Mouse (Mus musculus): ENCODE measurements around the gene Ccnb1ip1.
"Not testable (repeated sequence)": the region's sequence is repeated elsewhere in the genome, so short reads cannot be mapped to it uniquely, and the experiment has no call there.

Gene Ccnb1ip1

DNA sequence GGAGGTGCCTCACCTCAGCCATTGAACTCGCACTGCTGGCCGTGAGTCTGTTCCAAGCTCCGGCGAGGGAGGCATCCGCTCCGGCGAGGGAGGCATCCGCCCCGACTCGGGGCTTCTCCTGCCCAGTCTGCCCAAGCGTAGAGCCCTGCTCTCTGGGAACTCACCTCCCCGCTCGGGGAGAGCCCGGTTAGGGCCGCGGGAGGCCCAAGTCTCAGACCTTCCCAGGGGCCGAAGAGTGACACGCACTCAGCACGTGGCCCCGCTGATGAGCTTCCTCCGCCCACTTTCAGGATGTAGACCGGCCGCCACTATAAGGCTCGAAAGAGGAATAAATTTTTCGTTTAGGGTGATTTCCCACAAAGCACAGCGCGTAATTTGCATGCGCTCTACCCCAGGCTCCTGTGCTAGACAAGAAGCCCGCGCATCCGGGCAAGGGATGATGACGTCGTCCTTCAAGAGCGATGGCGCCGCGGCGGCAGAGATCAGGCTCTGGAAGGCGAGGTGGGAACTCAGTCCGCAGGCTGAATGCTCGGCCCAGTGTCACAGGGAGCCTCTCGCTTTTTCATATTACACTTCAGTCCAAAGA is at the start of gene Ccnb1ip1, which contains the start of gene Parp2:
Ccnb1ip1 (minus strand) TSS at position 246 of the 586 bp plus-strand sequence.
Parp2 (plus strand) TSS at position 355 of the 586 bp plus-strand sequence.
- peak; percentile 99 for DNase-seq (ENCODE audit: low read depth)

DNA sequence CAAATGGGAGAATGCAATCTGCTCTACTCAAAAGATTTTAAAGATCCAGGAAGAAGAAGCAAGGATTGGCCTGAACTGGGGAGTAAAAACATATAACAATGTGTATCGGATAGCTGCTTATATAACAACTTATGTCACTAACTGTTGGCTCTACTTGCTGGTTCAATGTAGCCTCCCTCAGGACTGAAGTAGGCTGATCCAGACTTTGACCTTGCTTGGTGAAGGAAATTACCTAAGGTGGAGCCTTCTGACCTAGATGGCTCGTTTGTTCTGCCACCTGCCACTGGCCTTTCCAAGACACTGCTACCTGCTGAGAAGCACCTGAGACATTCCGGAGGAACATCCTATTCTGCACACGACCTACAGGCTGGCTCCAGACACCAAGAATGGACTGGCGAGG is 48.3 kb upstream of the Ccnb1ip1 start:
- DNase-seq (ENCODE audit: low read depth): no peak

DNA sequence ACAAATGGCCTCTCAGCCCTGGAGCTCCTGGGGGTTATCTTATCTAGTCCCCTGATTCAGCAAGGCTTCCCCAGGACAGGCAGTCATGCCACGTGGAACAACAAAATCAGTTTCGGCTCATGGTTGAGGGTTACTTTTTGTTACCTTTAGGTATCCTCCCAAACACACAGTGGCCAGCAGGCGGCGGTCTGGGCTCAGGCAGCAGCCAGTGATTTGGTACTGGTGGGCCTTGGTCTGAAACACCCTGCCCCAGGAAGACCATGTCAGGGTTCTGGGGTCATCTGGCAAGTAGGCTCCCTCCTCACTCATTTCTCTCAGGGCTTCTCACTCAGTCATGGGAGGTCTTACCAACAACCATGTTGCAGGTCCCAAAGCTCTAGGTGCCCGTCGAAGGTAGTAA is 29.7 kb upstream of the Ccnb1ip1 start:
- DNase-seq (ENCODE audit: low read depth): no peak

DNA sequence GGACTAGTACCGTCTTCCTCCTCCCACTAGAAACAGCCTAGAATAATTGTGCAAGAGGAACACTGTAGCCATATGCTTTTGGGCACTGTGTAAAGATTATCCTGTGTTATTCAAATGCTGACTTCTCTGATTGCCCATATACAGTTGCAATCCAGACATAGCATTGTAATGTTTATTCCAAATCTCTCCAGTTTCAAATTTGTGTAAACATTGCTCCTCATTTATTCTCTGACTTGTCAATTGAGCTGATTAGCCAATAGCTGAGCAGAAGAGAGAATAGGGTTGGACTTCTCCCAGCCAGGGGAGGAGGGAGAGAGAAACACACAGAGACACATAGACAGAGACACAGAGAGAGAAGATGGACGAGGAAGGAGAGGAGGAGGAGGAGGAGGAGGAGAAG is 26.9 kb upstream of the Ccnb1ip1 start:
- no peak for DNase-seq (ENCODE audit: low read depth)

DNA sequence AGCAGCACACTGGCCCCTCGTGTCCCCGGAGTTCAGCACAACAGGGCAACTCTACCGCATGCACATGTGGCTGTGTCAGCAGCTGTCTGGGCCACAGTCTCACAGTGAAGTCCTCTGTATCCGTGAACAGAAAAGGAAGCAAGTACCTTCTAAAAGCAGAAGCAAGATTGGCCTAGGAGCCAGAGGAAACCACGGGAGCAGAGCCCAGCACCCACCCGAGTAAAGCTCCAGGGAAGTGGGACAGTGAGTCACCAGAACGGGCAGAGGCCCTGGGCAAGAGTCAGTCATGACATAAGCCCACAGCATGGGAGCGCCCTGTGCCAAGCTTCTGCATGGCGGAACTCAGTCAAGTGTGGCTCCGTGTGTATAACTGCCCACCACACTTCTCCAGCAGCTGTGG is 26.4 kb upstream of the Ccnb1ip1 start:
- DNase-seq (ENCODE audit: low read depth): no peak

DNA sequence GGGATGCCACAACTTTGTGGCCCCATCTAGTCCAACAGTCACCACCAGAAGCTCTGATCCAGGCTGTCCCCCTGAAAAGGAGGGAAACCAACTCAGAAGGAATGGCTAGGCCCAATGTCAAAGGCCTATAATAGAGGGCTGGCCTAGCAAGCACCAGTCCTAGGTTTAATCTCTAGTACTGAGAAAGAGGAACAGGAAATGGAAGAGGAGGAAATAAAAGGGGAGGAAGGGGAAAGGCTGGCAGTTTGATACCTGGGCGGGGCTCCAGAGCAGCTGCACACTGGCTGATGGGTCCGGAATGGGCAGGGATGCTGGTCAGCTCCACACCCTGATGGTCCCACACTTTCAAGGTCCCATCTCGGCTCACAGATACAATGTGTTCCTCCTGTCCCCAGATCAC is 22.3 kb upstream of the Ccnb1ip1 start:
- no peak for DNase-seq (ENCODE audit: low read depth)

DNA sequence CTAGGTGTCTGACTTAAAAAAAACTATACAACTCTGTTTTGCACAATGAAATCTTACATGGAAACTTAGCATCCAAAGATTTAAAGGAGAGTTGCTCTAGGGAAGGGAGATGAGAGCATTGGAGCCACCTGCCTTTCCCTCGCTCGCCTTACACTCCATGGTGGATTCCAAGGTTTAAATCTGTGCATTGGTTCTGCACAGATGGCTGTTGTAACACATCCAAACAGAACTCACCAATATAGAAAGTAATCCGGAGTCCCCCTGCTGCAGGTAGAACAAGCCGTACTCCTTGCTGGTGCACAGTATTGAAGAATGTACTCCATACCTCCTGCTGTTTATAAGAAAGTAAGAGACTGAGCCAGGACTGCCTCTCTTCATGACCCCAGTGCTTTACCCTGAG is 19.0 kb upstream of the Ccnb1ip1 start:
- no peak for DNase-seq (ENCODE audit: low read depth)

DNA sequence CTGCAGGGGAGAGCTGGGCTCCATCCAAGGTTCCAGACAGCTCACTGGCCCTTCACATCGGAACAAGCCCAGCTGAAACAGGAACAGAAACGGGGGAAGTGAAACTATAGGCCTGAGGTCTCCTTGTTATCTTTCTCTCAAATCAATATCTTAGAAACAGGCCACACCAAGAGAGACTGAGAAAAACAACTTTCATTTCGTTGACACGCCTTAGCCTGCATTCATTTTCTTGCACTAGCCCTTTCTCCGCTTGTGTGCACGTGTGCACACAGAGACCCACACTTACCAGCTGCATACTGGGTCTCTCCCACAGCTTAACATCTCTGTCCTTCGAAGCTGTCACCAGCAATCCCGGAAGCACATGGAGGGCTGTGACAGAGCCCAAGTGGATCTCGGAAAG is 16.7 kb upstream of the Ccnb1ip1 start:
- no peak for DNase-seq (ENCODE audit: low read depth)

DNA sequence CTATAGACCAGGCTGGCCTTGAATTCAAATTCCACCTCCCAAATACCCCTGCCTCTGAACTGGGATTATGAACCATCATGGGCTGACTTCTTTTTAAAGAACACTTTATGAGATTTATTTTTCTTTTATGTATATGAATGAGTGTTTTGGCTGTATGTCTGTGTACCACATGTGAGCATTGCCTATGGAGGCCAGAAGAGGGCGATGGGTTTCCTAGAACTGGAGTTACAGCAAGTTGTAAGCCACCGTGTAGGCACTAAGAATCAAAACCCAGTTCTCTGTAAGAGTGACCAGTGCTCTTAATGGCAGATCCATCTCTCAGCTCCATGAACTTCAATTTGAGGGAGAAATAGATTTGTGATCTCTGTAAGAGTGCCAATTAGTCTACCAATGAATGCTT is 15.7 kb upstream of the Ccnb1ip1 start:
- DNase-seq (ENCODE audit: low read depth): no peak

DNA sequence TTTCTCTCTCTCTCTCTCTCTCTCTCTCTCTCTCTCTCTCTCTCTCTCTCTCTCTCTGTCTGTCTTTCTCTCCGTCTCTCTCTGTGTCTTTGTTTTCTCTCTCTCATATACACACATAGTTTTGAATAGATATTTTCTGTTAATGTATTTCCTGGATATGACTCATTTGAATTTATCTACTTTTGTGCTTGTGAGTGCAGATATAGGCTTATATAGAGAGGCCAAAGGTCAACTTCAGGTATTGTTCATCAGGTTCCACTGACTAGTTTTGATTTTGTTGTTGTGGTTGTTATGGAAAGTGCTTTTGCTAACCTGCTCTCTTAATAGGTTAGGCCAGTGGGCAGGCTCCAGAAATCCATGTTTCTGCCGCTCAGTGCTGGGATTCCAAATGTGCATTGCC is 5.5 kb upstream of the Ccnb1ip1 start:
- no peak for DNase-seq (ENCODE audit: low read depth)

DNA sequence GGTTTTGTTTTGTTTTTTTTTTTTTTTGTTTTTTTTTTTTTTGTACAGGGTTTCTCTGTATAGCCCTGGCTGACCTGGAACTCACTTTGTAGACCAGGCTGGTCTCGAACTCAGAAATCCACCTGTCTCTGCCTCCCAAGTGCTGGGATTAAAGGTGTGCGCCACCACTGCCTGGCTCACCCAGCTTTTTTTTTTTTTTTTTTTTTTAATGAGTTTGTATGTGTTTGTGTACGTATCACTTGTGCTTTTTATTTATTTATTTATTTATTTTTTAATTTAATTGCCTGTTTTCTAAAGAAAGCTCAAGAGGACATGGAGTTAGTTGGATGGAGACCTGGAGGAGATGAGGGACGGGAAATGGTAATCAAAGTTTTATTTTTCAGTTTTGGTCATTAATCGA is 1.1 kb downstream of the Ccnb1ip1 start:
- not testable (repeated sequence) for DNase-seq (ENCODE audit: low read depth)

DNA sequence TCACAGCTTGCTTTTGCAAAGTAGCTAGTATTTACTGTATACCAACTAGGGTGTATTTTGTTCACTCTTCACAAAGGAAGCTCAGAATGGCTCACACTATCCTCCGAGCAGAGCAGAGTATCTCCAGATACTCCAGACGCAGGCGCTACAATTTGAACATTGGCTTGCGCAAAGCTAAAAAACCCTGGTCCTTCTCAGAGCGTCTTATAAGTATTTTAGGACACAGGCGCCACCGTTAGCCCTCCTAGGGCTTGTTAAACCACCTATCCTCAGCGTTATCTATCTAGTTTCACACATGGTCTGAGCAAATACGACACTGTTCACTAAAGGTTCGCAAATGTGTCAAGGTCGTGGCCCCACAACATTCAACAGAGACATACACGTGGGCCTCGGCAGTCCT is 2.8 kb downstream of the Ccnb1ip1 start:
- DNase-seq (ENCODE audit: low read depth): no peak

DNA sequence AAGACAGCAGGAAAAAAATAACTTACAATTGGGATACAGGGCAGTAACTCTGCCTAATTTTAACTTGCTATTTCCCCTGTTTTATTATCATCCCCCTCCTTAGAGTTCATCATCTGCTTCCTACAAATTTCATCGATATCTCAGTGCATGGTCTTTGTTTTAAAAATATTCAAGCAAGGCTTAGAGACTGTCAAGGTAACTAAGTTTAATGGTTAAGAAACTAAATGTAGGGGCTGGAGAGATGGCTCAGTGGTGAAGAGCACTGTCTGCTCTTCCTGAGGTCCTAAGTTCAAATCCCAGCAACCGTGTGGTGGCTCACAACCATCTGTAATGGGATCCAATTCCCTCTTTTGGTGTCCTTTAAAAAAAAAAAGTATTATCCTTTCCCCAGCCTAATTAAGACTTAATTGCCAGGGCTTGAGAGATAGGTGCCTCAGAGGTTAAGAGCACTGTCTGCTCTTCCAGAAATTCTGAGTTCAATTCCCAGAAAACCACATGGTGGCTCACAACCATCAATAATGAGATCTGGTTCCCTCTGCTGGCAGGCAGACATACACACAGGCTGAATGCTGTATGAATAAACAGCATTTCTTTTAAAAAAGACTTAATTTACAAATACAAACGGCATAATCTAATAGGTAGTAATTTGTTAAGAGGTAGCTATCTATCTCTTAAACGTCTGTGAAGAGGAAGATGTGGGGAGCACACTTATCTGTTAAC is 4.5 kb downstream of the Ccnb1ip1 start:
- DNase-seq (ENCODE audit: low read depth): no peak

DNA sequence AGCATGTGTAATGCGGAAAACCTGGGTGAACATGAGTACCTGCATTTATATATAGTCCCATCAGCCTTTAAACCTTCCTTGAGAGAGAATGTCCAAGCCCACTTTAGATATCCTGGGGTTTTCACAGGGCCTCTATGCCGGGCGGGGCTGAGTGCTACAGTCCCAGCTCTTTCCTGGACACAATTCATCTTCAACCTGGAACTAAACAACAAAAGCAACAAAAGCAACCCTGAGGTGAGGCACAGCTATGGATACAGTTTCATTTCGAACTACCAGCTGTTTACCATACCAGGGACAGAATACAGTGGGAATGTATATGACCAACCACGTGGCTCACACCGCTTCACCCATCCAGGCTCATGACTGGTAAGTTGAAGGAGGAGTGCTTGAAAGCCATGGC is 5.1 kb downstream of the Ccnb1ip1 start:
- no peak for DNase-seq (ENCODE audit: low read depth)

DNA sequence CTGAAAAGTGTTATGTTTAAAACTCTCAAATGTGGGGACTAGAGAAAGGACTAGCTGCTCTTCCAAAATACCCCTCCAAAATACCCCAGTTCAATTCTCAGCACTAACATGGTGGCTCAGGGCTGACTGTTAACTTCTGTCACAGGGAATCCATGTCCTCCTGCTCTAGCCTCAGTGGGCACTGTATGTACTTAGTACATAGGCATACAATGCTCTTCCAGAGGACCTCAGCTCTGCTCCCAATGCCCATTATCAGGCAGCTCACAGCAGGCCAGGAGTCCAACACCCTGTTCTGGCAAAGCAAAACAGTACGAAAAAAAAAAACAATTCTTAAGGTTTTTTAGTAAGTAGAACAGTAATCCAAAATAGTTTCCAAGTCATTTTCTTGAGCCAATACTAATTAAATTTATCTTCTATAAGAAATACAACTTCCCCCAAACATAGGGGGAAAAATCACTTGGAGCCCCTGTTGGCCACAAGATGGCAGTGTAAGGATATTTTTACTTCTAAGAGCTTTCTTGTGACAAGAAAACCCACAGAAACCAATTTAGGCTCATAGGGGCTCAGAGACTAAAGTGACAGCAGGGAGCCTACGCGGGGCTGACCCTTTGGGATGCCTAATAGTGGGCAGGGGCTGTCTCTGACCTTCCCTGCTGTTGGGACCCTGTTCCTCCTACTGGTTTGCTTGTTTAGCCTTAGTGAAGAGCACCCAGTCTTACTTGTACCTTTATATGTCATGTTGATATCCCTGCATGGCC is 7.9 kb downstream of the Ccnb1ip1 start:
- no peak for DNase-seq (ENCODE audit: low read depth)

DNA sequence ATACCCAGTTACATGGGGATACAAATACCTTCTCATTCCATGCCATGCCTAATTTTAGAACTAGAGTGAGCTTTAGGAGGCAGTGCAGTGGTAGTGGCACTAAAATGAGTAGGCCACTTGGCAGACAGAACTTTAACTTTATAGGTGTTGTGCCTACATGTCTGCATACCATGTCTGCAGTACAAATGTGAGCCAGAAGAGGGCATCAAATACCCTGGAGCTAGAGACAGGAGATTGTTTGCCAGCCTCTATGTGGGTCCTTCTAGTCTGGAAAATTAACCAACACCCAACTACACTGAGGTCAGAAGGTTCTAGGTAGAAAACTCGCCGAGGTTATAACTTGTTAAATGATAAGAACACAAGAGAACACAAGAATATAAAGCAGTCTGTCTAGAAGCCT is 9.0 kb downstream of the Ccnb1ip1 start:
- DNase-seq (ENCODE audit: low read depth): no peak

DNA sequence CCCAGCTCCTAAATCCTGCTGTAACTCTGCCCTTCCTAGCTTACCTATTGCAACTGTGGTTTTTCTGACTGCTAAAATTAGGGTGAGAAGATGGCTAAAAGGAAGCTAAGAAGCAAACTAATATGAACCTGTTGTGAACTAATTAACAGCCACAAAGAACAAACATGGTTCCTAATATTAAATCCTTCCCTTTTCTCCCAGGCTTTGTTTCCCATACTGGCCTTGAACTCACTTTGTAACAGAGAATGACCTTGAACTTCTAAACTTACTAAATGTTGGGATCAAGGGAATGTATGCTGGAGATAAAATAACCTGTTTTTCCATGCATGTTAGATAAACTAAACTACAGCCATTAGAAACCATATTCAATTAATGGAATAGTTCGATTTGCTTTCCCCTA is 11.1 kb downstream of the Ccnb1ip1 start:
- DNase-seq (ENCODE audit: low read depth): no peak

DNA sequence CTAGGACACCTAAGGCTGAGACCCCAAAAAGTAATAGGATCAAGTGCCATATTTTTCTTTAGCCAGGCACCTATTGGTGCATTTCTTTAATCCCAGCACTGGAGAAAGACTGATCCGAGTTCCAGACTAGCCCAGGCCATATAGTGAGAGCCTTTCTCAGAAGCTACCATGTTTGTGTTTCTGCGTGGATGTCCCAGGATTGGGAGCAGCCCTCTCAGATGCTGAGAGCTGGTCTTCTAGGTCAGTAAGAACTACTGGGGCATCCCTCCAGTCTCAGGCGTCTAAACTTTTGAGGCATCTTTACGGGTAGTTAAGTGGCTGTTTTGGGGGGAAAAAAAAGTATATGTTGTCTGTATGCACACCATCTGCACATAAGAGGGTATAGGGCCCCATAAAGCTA is 11.6 kb downstream of the Ccnb1ip1 start:
- DNase-seq (ENCODE audit: low read depth): no peak

DNA sequence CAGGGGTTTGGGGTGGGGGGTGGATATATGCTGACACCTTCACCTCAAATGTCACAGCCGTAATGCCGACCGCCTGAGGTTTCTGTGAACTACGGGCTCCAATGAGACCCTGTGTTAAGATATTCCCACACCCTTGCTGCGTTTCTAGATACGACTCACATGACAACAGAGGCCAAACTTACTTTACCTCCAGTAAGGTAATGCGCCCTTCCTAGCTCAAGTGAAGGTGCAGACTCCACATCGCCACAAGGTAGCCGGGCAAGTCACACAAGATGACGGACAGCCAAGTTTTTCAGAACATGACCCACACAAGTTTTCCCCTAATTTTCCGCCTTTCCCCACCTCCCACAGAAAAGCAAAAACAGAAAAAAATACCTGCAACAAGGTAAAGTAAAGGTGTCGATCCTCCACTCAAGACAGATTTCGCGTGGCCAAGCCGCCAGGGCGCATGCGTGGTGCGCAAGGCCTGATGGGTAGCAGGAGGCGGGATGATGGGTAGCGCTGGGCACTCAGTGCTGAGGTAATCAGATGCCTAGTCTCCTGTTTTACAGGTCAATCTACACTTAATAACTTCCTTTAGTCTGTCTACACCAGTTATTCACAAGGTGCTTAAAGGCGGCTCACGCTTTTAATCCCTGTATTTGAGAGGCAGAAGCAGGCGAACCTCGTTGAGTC is 12.1 kb downstream of the Ccnb1ip1 start:
- DNase-seq (ENCODE audit: low read depth): no peak

DNA sequence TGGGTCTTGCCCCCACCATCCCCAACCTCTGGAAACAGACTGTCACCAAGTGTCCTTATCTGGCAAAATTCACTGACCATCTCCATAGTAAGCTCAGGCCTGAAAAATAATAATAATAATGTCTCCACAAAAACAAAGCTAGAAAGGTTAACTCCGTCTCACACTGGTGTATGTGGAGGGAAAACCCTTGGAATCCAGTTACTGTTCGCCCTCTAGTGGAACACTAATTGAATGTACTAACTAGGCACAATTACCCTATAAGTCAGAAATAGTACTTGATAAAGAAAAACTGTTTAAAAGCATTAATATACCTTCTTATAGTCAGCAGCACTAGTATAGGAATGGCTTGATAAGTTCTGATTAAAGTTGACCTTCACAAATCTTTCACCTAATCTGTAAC is 19.4 kb downstream of the Ccnb1ip1 start:
- DNase-seq (ENCODE audit: low read depth): no peak

DNA sequence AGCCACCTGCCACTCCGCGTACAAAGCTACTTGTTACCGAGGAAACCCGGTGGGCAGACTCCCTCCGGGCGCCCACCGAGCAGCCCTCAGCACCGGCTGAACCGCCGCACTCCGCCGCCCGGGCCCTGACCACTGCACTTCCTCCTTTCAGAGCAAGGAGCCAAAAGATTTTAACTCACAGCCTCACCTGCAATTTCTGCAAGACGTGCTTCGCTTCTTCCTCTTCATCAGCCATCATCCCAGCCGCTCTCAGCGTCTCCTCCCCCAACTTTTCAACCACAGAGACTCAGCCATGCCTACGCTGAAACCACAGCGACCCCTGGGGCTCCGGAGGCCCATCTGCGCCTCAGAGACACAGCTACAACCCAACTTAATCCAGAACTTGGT is 22.3 kb downstream of the Ccnb1ip1 start, which contains the start of gene Ttc5:
Ttc5 (minus strand) TSS at position 269 of the 387 bp plus-strand sequence.
- peak; percentile 72 for DNase-seq (ENCODE audit: low read depth)

DNA sequence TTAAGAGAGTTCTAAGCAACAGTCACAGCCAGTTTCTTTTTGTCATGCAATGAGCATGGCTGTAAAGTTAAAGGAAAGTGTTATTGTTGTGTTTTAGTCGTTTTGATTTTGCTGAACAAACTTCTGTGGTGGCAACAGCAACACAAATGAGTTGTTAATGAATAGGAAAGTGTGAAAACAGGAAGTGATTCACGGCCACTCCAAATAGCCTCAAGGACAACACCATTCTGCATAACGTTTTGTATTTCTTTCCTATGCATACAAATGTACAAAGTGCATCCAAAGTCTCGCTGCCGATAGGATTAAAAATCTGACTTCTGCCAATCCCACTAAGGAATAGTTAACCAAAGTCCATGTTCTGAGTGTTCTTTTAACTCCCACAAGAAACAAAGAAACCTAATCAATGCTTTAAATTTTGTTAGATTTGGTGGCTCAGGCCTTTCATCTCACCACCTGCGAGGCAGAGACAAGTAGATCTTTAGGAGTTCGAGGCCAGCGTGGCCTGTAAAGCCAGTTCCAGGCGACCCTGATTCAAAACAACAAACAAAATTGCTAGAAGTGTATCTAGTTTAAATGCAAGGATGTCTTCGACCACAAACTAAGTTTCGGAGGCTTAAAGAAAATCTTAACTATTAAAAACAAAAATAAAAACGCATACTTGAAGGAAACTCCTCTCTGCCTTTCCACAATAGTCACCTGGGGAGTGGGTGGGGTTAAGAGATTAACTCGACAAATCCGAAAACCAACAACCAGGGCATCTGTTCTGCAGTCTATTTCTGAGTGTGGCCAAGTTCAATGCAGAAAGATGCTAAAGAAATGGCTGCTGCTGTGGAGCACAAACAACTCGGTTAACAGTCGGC is 22.9 kb downstream of the Ccnb1ip1 start:
- no peak for DNase-seq (ENCODE audit: low read depth)
